Mouse (Mus musculus) intestine, postnatal 0 days (tissue): ENCODE measurements around the gene Prom1. TPM values are rescaled to one million over a fixed set of nuclear protein-coding genes. Genes with fewer than 3 reads are reported as not detected.
A peak's percentile ranks its signal among the peaks of the same experiment; 100 is the strongest.

ENCODE experiments used
- ATAC-seq: fragments of 200-750 bp; cut with Nextera tagmentation; 2 replicates; pipeline ENCODE4 v1.8.0; 2017; ENCODE audit warnings: mild to moderate bottlenecking, moderate TSS enrichment, moderate library complexity
- H3K27ac ChIP-seq: fragments of 300-500 bp; sonication (generic); 2 replicates; pipeline ENCODE4 v1.5.1; 2014; ENCODE audit warnings: mild to moderate bottlenecking, low read depth, low read length, moderate library complexity
- H3K27me3 ChIP-seq: fragments of 300-500 bp; sonication (generic); replicated peaks from 2 replicates; pipeline ENCODE4 v1.6.1; 2014; ENCODE audit warnings: low read length, mixed read lengths; ENCODE audit not compliant: control insufficient read depth, insufficient read depth
- H3K36me3 ChIP-seq: fragments of 300-500 bp; sonication (generic); 2 replicates; pipeline ENCODE4 v1.6.1; 2014; ENCODE audit warnings: mild to moderate bottlenecking, moderate library complexity; ENCODE audit not compliant: control insufficient read depth, insufficient read depth
- H3K4me1 ChIP-seq: fragments of 300-500 bp; sonication (generic); replicated peaks from 2 replicates; pipeline ENCODE4 v1.6.1; 2014; ENCODE audit warnings: antibody characterized with exemption, low read length, mixed read lengths; ENCODE audit not compliant: control insufficient read depth, insufficient read depth
- H3K4me2 ChIP-seq: fragments of 300-500 bp; sonication (generic); replicated peaks from 2 replicates; pipeline ENCODE4 v1.6.1; 2014; ENCODE audit warnings: low read depth, mild to moderate bottlenecking, moderate library complexity
- H3K4me3 ChIP-seq: fragments of 300-500 bp; sonication (generic); 2 replicates; pipeline ENCODE4 v1.5.1; 2014; ENCODE audit warnings: low read depth, low read length
- H3K9ac ChIP-seq: fragments of 300-500 bp; sonication (generic); 2 replicates; pipeline ENCODE4 v1.6.1; 2014; ENCODE audit warnings: mild to moderate bottlenecking, low read depth, low read length
- H3K9me3 ChIP-seq: fragments of 300-500 bp; sonication (generic); 2 replicates; pipeline ENCODE4 v1.6.1; 2016; ENCODE audit warnings: mixed run types; ENCODE audit not compliant: control insufficient read depth
- CTCF ChIP-seq: sonication (generic); IDR thresholded peaks from 2 replicates; pipeline ENCODE4 v1.5.1; 2016; ENCODE audit warnings: low read depth, mild to moderate bottlenecking, control low read depth, antibody characterized with exemption, moderate library complexity
- WGBS: fragments of 180-500 bp; shearing (Covaris S2); extraction: QIAGEN DNeasy Blood & Tissue Kit; methylation state at CpG from one replicate; pipeline ENCODE4 v1.1.7; 2014; 5-methylcytosine and 5-hydroxymethylcytosine counted together
- polyA plus RNA-seq: library from polyadenylated mRNA; unstranded; fragments of >200 nt; fragmentation: Nextera tagmentation; extraction: Ambion mirVana; gene quantifications from 2 replicates; pipeline ENCODE4 v1.2.1, GENCODE M21; 2015

Prom1 gene
- polyA plus RNA-seq, 1 experiment from 2014 or later: 14.0 TPM

- no peak overlapping the region for H3K9ac ChIP-seq
- no peak for ATAC-seq
- no peak overlapping the region for H3K4me3 ChIP-seq
- H3K27ac ChIP-seq: no peak overlapping the region
- H3K4me1 ChIP-seq: no peaks in the 10 kb centered on the region
- TF ChIP-seq CTCF: no peak
- H3K9me3 ChIP-seq: no peaks in the 10 kb centered on the region
- no peaks in the 10 kb centered on the region for H3K27me3 ChIP-seq
- no peaks in the 10 kb centered on the region for H3K36me3 ChIP-seq
- H3K4me2 ChIP-seq: no peak overlapping the region
- WGBS: 94% methylated on average over 2 of the region's 2 CpGs
These were observed 19.6 kb upstream of the Prom1 start for GRCm38 (mm10) chr5:44121390-44121789.

- Histone ChIP-seq H3K4me2 (no peak overlapping the region), H3K4me3 (no peak overlapping the region), H3K36me3 (no peaks in the 10 kb centered on the region), H3K9me3 (no peaks in the 10 kb centered on the region), H3K27me3 (no peaks in the 10 kb centered on the region), H3K9ac (no peak overlapping the region), H3K4me1 (no peaks in the 10 kb centered on the region), H3K27ac (no peak overlapping the region)
- 53% methylated on average over 2 of the region's 2 CpGs for WGBS
- TF ChIP-seq CTCF: no peak
- ATAC-seq: peak; percentile 93
These were observed 11.3 kb upstream of the Prom1 start for GRCm38 (mm10) chr5:44113138-44113537.

- no peak overlapping the region for H3K4me2 ChIP-seq
- H3K9ac ChIP-seq: no peak overlapping the region
- no peak overlapping the region for H3K4me3 ChIP-seq
- TF ChIP-seq CTCF: no peak
- no peaks in the 10 kb centered on the region for H3K27me3 ChIP-seq
- no peaks in the 10 kb centered on the region for H3K9me3 ChIP-seq
- H3K36me3 ChIP-seq: no peaks in the 10 kb centered on the region
- ATAC-seq: no peak
- no peak overlapping the region for H3K27ac ChIP-seq
- H3K4me1 ChIP-seq: no peaks in the 10 kb centered on the region
- WGBS: 48% methylated on average over 2 of the region's 2 CpGs
These were observed 7.3 kb upstream of the Prom1 start for GRCm38 (mm10) chr5:44109121-44109520.

- Histone ChIP-seq H3K36me3 (no peaks in the 10 kb centered on the region), H3K27ac (no peak overlapping the region), H3K9ac (no peak overlapping the region), H3K27me3 (no peaks in the 10 kb centered on the region), H3K4me2 (no peak overlapping the region), H3K4me1 (no peaks in the 10 kb centered on the region), H3K4me3 (no peak overlapping the region), H3K9me3 (no peaks in the 10 kb centered on the region)
- ATAC-seq: no peak
- 89% methylated on average over 4 of the region's 4 CpGs for WGBS
- TF ChIP-seq CTCF: no peak
These were observed 6.3 kb upstream of the Prom1 start for GRCm38 (mm10) chr5:44108125-44108524.

GRCm38 (mm10) chr5:44105192-44105591 is 3.4 kb upstream of the Prom1 start:
- WGBS: 16% methylated on average over 4 of the region's 4 CpGs

DNA sequence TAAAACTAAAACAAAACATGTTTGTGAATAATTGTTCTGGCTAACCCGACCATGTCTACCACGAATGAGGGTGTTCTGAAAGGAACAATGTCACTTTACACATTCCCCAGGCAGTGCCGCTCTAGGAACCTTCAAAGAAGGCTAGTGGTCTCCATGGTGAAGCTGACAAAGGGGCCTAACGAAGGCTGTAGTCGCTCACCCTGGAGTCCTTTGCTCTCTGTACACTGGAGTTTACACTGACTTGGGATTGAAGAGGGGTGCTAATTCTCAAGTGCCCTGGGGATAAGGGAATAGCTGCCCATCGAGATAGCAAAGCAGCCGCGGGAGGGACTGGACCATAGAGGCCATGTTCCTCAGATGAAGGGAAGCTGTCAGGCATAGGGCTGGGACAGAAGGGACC is 2.9 kb upstream of the Prom1 start:
- H3K27ac ChIP-seq: no peak overlapping the region

More at GRCm38 (mm10) chr5:44105192-44105591, 3.4 kb upstream of the Prom1 start:
- ATAC-seq: peak; percentile 60
- Histone ChIP-seq H3K36me3 (no peaks in the 10 kb centered on the region), H3K4me1 (no peaks in the 10 kb centered on the region), H3K4me3 (no peak overlapping the region), H3K27ac (no peak overlapping the region), H3K27me3 (no peaks in the 10 kb centered on the region), H3K4me2 (no peak overlapping the region), H3K9ac (0 out of 2 replicates have a peak overlapping the region, but pooled peaks have one; percentile 11), H3K9me3 (no peaks in the 10 kb centered on the region)
- TF ChIP-seq CTCF: no peak

DNA sequence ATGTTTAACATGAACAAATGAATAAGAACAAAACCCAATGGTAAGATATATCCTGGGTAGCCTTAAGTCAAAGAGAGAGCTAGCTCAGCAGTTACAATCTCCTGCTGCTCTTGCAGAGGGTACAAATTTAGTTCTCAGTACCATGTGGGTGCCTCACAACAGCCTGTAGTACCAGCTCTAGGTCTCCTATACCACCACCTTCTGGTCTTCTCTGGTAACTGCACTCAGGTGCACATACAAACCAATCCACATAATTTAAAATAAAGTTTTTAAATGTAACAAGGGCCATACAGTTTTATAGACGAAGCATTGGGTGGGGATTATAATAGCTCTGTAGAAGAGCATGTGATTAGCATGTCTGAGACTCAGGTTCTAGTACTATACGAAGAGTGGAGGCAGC is 2.3 kb upstream of the Prom1 start:
- Histone ChIP-seq H3K4me1 (0 out of 2 replicates have a peak, but pooled peaks cover 4% of the 10 kb centered on the region), H3K9me3 (no peaks in the 10 kb centered on the region), H3K36me3 (no peaks in the 10 kb centered on the region), H3K9ac (no peak overlapping the region), H3K4me2 (no peak overlapping the region), H3K4me3 (no peak overlapping the region), H3K27me3 (no peaks in the 10 kb centered on the region), H3K27ac (no peak overlapping the region)
- no peak for ATAC-seq
- WGBS: 92% methylated on average over 2 of the region's 2 CpGs
- TF ChIP-seq CTCF: peak; percentile 64

More for the DNA sequence above, 2.9 kb upstream of the Prom1 start:
- Histone ChIP-seq H3K4me1 (no peaks in the 10 kb centered on the region), H3K9ac (no peak overlapping the region), H3K4me3 (no peak overlapping the region), H3K27me3 (no peaks in the 10 kb centered on the region), H3K36me3 (no peaks in the 10 kb centered on the region), H3K9me3 (no peaks in the 10 kb centered on the region), H3K4me2 (no peak overlapping the region)
- no peak for TF ChIP-seq CTCF
- ATAC-seq: no peak
- 71% methylated on average over 8 of the region's 8 CpGs for WGBS
